Mouse (Mus musculus) lung, embryonic 16.5 days (tissue): Measurements from ENCODE around the gene Gm21985. TPM values are rescaled to one million over a fixed set of nuclear protein-coding genes. Genes with fewer than 3 reads are reported as not detected.
"Not testable (repeated sequence)": the region's sequence is repeated elsewhere in the genome, so short reads cannot be mapped to it uniquely, and the experiment has no call there.

Source experiments
- ATAC-seq: fragments of 200-750 bp; cut with Nextera tagmentation; 2 replicates; pipeline ENCODE4 v1.8.0; 2017; ENCODE audit warnings: low read depth, mild to moderate bottlenecking, moderate library complexity
- H3K27ac ChIP-seq: fragments of 300-500 bp; sonication (generic); 2 replicates; pipeline ENCODE4 v1.5.1; 2014; ENCODE audit warnings: mild to moderate bottlenecking, control low read depth, low read length
- H3K27me3 ChIP-seq: fragments of 300-500 bp; sonication (generic); 2 replicates; pipeline ENCODE4 v1.6.1; 2014; ENCODE audit warnings: low read depth, low read length, mixed read lengths; ENCODE audit not compliant: control insufficient read depth, insufficient read depth
- H3K36me3 ChIP-seq: fragments of 300-500 bp; sonication (generic); 2 replicates; pipeline ENCODE4 v1.6.1; 2014; ENCODE audit warnings: low read length; ENCODE audit not compliant: control insufficient read depth, insufficient read depth
- H3K4me1 ChIP-seq: fragments of 300-500 bp; sonication (generic); replicated peaks from 2 replicates; pipeline ENCODE4 v1.6.1; 2014; ENCODE audit warnings: low read length, mixed read lengths; ENCODE audit not compliant: control insufficient read depth, insufficient read depth
- H3K4me2 ChIP-seq: fragments of 300-500 bp; sonication (generic); 2 replicates; pipeline ENCODE4 v1.6.1; 2014; ENCODE audit warnings: low read depth, low read length, control low read depth
- H3K4me3 ChIP-seq: fragments of 300-500 bp; sonication (generic); 2 replicates; pipeline ENCODE4 v1.5.1; 2014; ENCODE audit warnings: mild to moderate bottlenecking, low read length, control low read depth
- H3K9ac ChIP-seq: fragments of 300-500 bp; sonication (generic); 2 replicates; pipeline ENCODE4 v1.6.1; 2014; ENCODE audit warnings: low read length, control low read depth
- H3K9me3 ChIP-seq: fragments of 300-500 bp; sonication (generic); 2 replicates; pipeline ENCODE4 v1.6.1; 2016; ENCODE audit warnings: low read length; ENCODE audit not compliant: control insufficient read depth
- WGBS: fragments of 180-500 bp; shearing (Covaris S2); extraction: QIAGEN DNeasy Blood & Tissue Kit; methylation state at CpG from one replicate; pipeline ENCODE4 v1.1.7; 2014; 5-methylcytosine and 5-hydroxymethylcytosine counted together
- polyA plus RNA-seq: library from polyadenylated mRNA; unstranded; fragments of >200 nt; fragmentation: Nextera tagmentation; extraction: Ambion mirVana; gene quantifications from 2 replicates; pipeline ENCODE4 v1.2.1, GENCODE M21; 2015

The Gm21985 gene
- polyA plus RNA-seq, 1 experiment from 2014 or later: not detected

DNA sequence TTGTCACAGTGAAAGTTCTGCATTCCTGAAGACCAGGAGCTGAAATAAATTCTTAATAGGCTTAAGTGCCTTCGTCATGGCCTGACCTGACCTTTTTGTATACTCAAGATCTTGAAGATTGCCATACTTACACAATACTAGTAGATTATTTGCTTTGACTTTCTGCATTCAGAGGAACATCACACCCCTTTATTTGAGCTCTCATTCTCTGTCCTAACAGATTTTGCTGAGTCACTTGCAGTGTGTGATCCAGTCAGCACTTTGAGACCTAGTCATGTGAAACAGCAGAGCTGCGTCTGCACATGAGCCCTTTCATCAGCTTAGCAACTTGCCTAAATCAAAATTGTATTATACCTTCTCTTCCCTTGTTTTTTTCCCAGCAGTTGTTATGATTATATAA lies 167.2 kb downstream of the Gm21985 start:
- no peaks in the 10 kb centered on the region for H3K9me3 ChIP-seq
- no peaks in the 10 kb centered on the region for H3K36me3 ChIP-seq
- H3K4me3 ChIP-seq: no peak overlapping the region
- H3K4me2 ChIP-seq: no peak overlapping the region
- no peak for ATAC-seq
- no peaks in the 10 kb centered on the region for H3K27me3 ChIP-seq
- no peaks in the 10 kb centered on the region for H3K4me1 ChIP-seq
- 47% methylated on average over 2 of the region's 2 CpGs for WGBS
- H3K9ac ChIP-seq: no peak overlapping the region
- H3K27ac ChIP-seq: no peak overlapping the region

- 73% methylated on average over 4 of the region's 4 CpGs for WGBS
- H3K27me3 ChIP-seq: no peaks in the 10 kb centered on the region
- no peak overlapping the region for H3K4me2 ChIP-seq
- H3K4me1 ChIP-seq: no peaks in the 10 kb centered on the region
- no peak overlapping the region for H3K4me3 ChIP-seq
- ATAC-seq: no peak
- no peak overlapping the region for H3K9ac ChIP-seq
- H3K9me3 ChIP-seq: no peaks in the 10 kb centered on the region
- no peaks in the 10 kb centered on the region for H3K36me3 ChIP-seq
- H3K27ac ChIP-seq: no peak overlapping the region
Observed at GRCm38 (mm10) chr2:112436292-112436691, 170.2 kb downstream of the Gm21985 start.

DNA sequence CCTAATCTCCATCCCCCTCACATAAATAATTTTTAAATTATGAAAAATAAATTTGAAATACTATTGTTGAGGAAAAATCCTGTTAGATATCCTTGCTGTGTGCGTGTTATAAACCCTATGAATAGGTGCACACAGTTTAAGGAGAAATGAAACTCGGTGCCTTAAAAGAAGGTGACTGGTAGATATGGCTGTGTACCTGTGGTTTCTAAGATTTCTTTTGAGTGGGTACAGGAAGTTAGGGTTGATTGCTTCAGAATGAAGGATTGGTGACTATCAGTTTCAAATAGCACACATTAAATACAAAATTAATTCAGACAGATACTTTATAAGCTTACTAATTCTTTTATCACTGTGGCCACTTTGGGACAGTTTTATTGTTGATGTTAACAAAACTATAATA lies 171.5 kb downstream of the Gm21985 start:
- Histone ChIP-seq H3K27ac (no peak overlapping the region), H3K4me2 (no peak overlapping the region), H3K9ac (no peak overlapping the region), H3K27me3 (no peaks in the 10 kb centered on the region), H3K9me3 (no peaks in the 10 kb centered on the region), H3K4me3 (no peak overlapping the region), H3K36me3 (no peaks in the 10 kb centered on the region), H3K4me1 (no peaks in the 10 kb centered on the region)
- ATAC-seq: no peak
- 78% methylated on average over 2 of the region's 2 CpGs for WGBS

GRCm38 (mm10) chr2:112443491-112443890 lies 177.4 kb downstream of the Gm21985 start:
- H3K9ac ChIP-seq: no peak overlapping the region
- no peaks in the 10 kb centered on the region for H3K36me3 ChIP-seq
- H3K4me3 ChIP-seq: no peak overlapping the region
- H3K27ac ChIP-seq: no peak overlapping the region
- H3K9me3 ChIP-seq: no peaks in the 10 kb centered on the region
- no peaks in the 10 kb centered on the region for H3K4me1 ChIP-seq
- H3K27me3 ChIP-seq: no peaks in the 10 kb centered on the region
- H3K4me2 ChIP-seq: no peak overlapping the region
- no peak for ATAC-seq
- 59% methylated on average over 2 of the region's 2 CpGs for WGBS

- Histone ChIP-seq H3K36me3 (no peaks in the 10 kb centered on the region), H3K4me2 (no peak overlapping the region), H3K4me3 (no peak overlapping the region), H3K4me1 (no peaks in the 10 kb centered on the region), H3K9ac (no peak overlapping the region), H3K27me3 (no peaks in the 10 kb centered on the region), H3K9me3 (no peaks in the 10 kb centered on the region), H3K27ac (no peak overlapping the region)
- no peak for ATAC-seq
Observed at GRCm38 (mm10) chr2:112445511-112445910, 179.4 kb downstream of the Gm21985 start.

DNA sequence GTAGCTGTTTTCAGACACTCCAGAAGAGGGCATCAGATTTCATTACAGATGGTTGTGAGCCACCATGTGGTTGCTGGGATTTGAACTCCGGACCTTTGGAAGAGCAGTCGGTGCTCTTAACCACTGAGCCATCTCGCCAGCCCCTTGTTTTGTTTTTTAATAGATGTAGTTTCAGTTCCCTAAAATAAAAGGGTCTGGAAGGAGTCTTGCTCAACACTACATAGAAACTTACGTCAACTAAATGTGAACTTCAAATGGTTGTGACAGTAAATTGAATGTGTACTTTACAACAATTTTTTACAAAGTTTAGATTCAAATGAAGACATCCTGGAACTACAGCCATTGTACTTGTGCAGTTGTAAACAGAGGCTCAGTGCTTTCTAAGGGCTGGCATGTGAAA lies 181.9 kb downstream of the Gm21985 start:
- 67% methylated on average over 4 of the region's 4 CpGs for WGBS
- H3K27ac ChIP-seq, H3K4me1 ChIP-seq, H3K4me3 ChIP-seq, H3K9ac ChIP-seq, H3K9me3 ChIP-seq, H3K36me3 ChIP-seq, H3K4me2 ChIP-seq, H3K27me3 ChIP-seq, ATAC-seq: not testable (repeated sequence)

- no peak for ATAC-seq
- no peaks in the 10 kb centered on the region for H3K4me1 ChIP-seq
- no peaks in the 10 kb centered on the region for H3K27me3 ChIP-seq
- H3K9ac ChIP-seq: no peak overlapping the region
- no peaks in the 10 kb centered on the region for H3K9me3 ChIP-seq
- H3K27ac ChIP-seq: no peak overlapping the region
- H3K36me3 ChIP-seq: no peaks in the 10 kb centered on the region
- H3K4me2 ChIP-seq: no peak overlapping the region
- H3K4me3 ChIP-seq: no peak overlapping the region
Observed at GRCm38 (mm10) chr2:112448510-112449059, 182.5 kb downstream of the Gm21985 start.

GRCm38 (mm10) chr2:112449597-112450296 lies 183.6 kb downstream of the Gm21985 start:
- no peaks in the 10 kb centered on the region for H3K4me1 ChIP-seq
- ATAC-seq: no peak

DNA sequence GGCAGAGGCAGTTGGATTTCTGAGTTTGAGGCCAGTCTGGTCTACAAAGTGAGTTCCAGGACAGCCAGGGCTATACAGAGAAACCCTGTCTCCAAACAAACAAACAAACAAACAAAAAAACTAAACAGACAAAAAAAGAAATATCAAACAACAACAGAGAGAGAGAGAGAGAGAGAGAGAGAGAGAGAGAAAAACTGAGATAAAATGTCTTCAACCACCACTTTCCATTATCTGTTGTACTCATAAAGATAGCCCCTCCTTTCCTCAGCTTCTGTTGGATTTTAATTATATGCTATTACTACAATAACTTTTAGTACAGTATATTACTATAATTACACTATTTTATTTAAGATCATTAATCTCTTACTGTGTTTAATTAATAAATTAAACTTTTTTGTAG lies 186.4 kb downstream of the Gm21985 start:
- H3K27ac ChIP-seq, H3K9ac ChIP-seq, H3K9me3 ChIP-seq, H3K4me1 ChIP-seq, H3K36me3 ChIP-seq, H3K4me2 ChIP-seq, H3K4me3 ChIP-seq, ATAC-seq, H3K27me3 ChIP-seq: not testable (repeated sequence)

More at GRCm38 (mm10) chr2:112449597-112450296, 183.6 kb downstream of the Gm21985 start:
- Histone ChIP-seq H3K4me2 (no peak overlapping the region), H3K27ac (no peak overlapping the region), H3K9me3 (no peaks in the 10 kb centered on the region), H3K36me3 (no peaks in the 10 kb centered on the region), H3K27me3 (no peaks in the 10 kb centered on the region), H3K4me3 (no peak overlapping the region), H3K9ac (no peak overlapping the region)
- WGBS: 30% methylated on average over 4 of the region's 4 CpGs
